Mouse (Mus musculus): ENCODE data around the gene Lgals3bp. TPM values are rescaled to one million over a fixed set of nuclear protein-coding genes. Genes with fewer than 3 reads are reported as not detected.

The Lgals3bp gene
- polyA plus RNA-seq, 1 experiment from 2014 or later: 2.8 TPM

- H3K4me1 ChIP-seq (replicated peaks; ENCODE audit: control insufficient read depth, insufficient read depth, low read length): 0 out of 2 replicates have a peak, but pooled peaks cover 3% of the 10 kb centered on the region
- H3K27ac ChIP-seq (ENCODE audit: low read length): no peak overlapping the region
- WGBS: 58% methylated on average over 7 of the region's 7 CpGs
- H3K9ac ChIP-seq (replicated peaks; ENCODE audit: low read depth, low read length): no peak overlapping the region
- no peaks in the 10 kb centered on the region for H3K36me3 ChIP-seq (ENCODE audit: control insufficient read depth, insufficient read depth)
- ATAC-seq: no peak
- no peak overlapping the region for H3K4me2 ChIP-seq (ENCODE audit: low read length)
- no peaks in the 10 kb centered on the region for H3K27me3 ChIP-seq (replicated peaks; ENCODE audit: control insufficient read depth, insufficient read depth, low read length)
- H3K9me3 ChIP-seq (ENCODE audit: control insufficient read depth, low read length): no peaks in the 10 kb centered on the region
- no peak overlapping the region for H3K4me3 ChIP-seq (replicated peaks; ENCODE audit: low read length)
Observed at GRCm38 (mm10) chr11:118372641-118373040, 29.3 kb downstream of the Lgals3bp start.

- ATAC-seq: no peak
- H3K9me3 ChIP-seq (ENCODE audit: control insufficient read depth, low read length): no peaks in the 10 kb centered on the region
- WGBS: 92% methylated on average over 7 of the region's 7 CpGs
- no peak overlapping the region for H3K9ac ChIP-seq (replicated peaks; ENCODE audit: low read depth, low read length)
- no peaks in the 10 kb centered on the region for H3K27me3 ChIP-seq (replicated peaks; ENCODE audit: control insufficient read depth, insufficient read depth, low read length)
- no peak overlapping the region for H3K27ac ChIP-seq (ENCODE audit: low read length)
- no peak overlapping the region for H3K4me3 ChIP-seq (replicated peaks; ENCODE audit: low read length)
- H3K36me3 ChIP-seq (ENCODE audit: control insufficient read depth, insufficient read depth): no peaks in the 10 kb centered on the region
- H3K4me1 ChIP-seq (replicated peaks; ENCODE audit: control insufficient read depth, insufficient read depth, low read length): 0 out of 2 replicates have a peak, but pooled peaks cover 3% of the 10 kb centered on the region
- no peak overlapping the region for H3K4me2 ChIP-seq (ENCODE audit: low read length)
Observed at GRCm38 (mm10) chr11:118371876-118372275, 30.0 kb downstream of the Lgals3bp start.

GRCm38 (mm10) chr11:118369657-118370056 is 32.2 kb downstream of the Lgals3bp start:
- no peak overlapping the region for H3K9ac ChIP-seq (replicated peaks; ENCODE audit: low read depth, low read length)

GRCm38 (mm10) chr11:118369251-118369650 is 32.6 kb downstream of the Lgals3bp start:
- Histone ChIP-seq H3K36me3 (ENCODE audit: control insufficient read depth, insufficient read depth) (no peaks in the 10 kb centered on the region), H3K4me3 (replicated peaks; ENCODE audit: low read length) (no peak overlapping the region), H3K27ac (ENCODE audit: low read length) (no peak overlapping the region), H3K4me1 (replicated peaks; ENCODE audit: control insufficient read depth, insufficient read depth, low read length) (no peaks in the 10 kb centered on the region), H3K9me3 (ENCODE audit: control insufficient read depth, low read length) (no peaks in the 10 kb centered on the region), H3K9ac (replicated peaks; ENCODE audit: low read depth, low read length) (no peak overlapping the region), H3K4me2 (ENCODE audit: low read length) (no peak overlapping the region), H3K27me3 (replicated peaks; ENCODE audit: control insufficient read depth, insufficient read depth, low read length) (no peaks in the 10 kb centered on the region)
- 88% methylated on average over 5 of the region's 5 CpGs for WGBS
- no peak for ATAC-seq

More at GRCm38 (mm10) chr11:118369657-118370056, 32.2 kb downstream of the Lgals3bp start:
- no peak for ATAC-seq
- no peak overlapping the region for H3K4me2 ChIP-seq (ENCODE audit: low read length)
- H3K9me3 ChIP-seq (ENCODE audit: control insufficient read depth, low read length): no peaks in the 10 kb centered on the region
- no peaks in the 10 kb centered on the region for H3K36me3 ChIP-seq (ENCODE audit: control insufficient read depth, insufficient read depth)
- H3K4me3 ChIP-seq (replicated peaks; ENCODE audit: low read length): no peak overlapping the region
- 85% methylated on average over 8 of the region's 8 CpGs for WGBS
- H3K4me1 ChIP-seq (replicated peaks; ENCODE audit: control insufficient read depth, insufficient read depth, low read length): no peaks in the 10 kb centered on the region
- no peak overlapping the region for H3K27ac ChIP-seq (ENCODE audit: low read length)
- no peaks in the 10 kb centered on the region for H3K27me3 ChIP-seq (replicated peaks; ENCODE audit: control insufficient read depth, insufficient read depth, low read length)

- no peak for ATAC-seq
- Histone ChIP-seq H3K36me3 (ENCODE audit: control insufficient read depth, insufficient read depth) (no peaks in the 10 kb centered on the region), H3K4me2 (ENCODE audit: low read length) (no peak overlapping the region), H3K9me3 (ENCODE audit: control insufficient read depth, low read length) (no peaks in the 10 kb centered on the region), H3K27ac (ENCODE audit: low read length) (no peak overlapping the region), H3K4me1 (replicated peaks; ENCODE audit: control insufficient read depth, insufficient read depth, low read length) (peaks cover 2% of the 10 kb centered on the region; the same call in 1 of the 2 replicates), H3K27me3 (replicated peaks; ENCODE audit: control insufficient read depth, insufficient read depth, low read length) (no peaks in the 10 kb centered on the region), H3K4me3 (replicated peaks; ENCODE audit: low read length) (no peak overlapping the region), H3K9ac (replicated peaks; ENCODE audit: low read depth, low read length) (no peak overlapping the region)
- 69% methylated on average over 3 of the region's 3 CpGs for WGBS
Observed at GRCm38 (mm10) chr11:118368330-118368729, 33.6 kb downstream of the Lgals3bp start.

GRCm38 (mm10) chr11:118366559-118366958 is 35.3 kb downstream of the Lgals3bp start:
- ATAC-seq: no peak
- Histone ChIP-seq H3K4me1 (replicated peaks; ENCODE audit: control insufficient read depth, insufficient read depth, low read length) (peaks cover 9% of the 10 kb centered on the region), H3K9ac (replicated peaks; ENCODE audit: low read depth, low read length) (no peak overlapping the region), H3K27me3 (replicated peaks; ENCODE audit: control insufficient read depth, insufficient read depth, low read length) (no peaks in the 10 kb centered on the region), H3K4me3 (replicated peaks; ENCODE audit: low read length) (no peak overlapping the region), H3K27ac (ENCODE audit: low read length) (no peak overlapping the region), H3K9me3 (ENCODE audit: control insufficient read depth, low read length) (no peaks in the 10 kb centered on the region), H3K4me2 (ENCODE audit: low read length) (no peak overlapping the region), H3K36me3 (ENCODE audit: control insufficient read depth, insufficient read depth) (no peaks in the 10 kb centered on the region)
- 85% methylated on average over 8 of the region's 8 CpGs for WGBS

GRCm38 (mm10) chr11:118366108-118366507 is 35.8 kb downstream of the Lgals3bp start:
- peaks cover 12% of the 10 kb centered on the region for H3K4me1 ChIP-seq (replicated peaks; ENCODE audit: control insufficient read depth, insufficient read depth, low read length)
- WGBS: 85% methylated on average over 3 of the region's 3 CpGs

GRCm38 (mm10) chr11:118365171-118365570 is 36.7 kb downstream of the Lgals3bp start:
- H3K4me1 ChIP-seq (replicated peaks; ENCODE audit: control insufficient read depth, insufficient read depth, low read length): peaks cover 21% of the 10 kb centered on the region
- no peak overlapping the region for H3K9ac ChIP-seq (replicated peaks; ENCODE audit: low read depth, low read length)
- H3K36me3 ChIP-seq (ENCODE audit: control insufficient read depth, insufficient read depth): no peaks in the 10 kb centered on the region
- no peak overlapping the region for H3K4me2 ChIP-seq (ENCODE audit: low read length)
- H3K9me3 ChIP-seq (ENCODE audit: control insufficient read depth, low read length): no peaks in the 10 kb centered on the region
- no peak overlapping the region for H3K27ac ChIP-seq (ENCODE audit: low read length)
- 87% methylated on average over 7 of the region's 7 CpGs for WGBS
- no peak overlapping the region for H3K4me3 ChIP-seq (replicated peaks; ENCODE audit: low read length)
- no peaks in the 10 kb centered on the region for H3K27me3 ChIP-seq (replicated peaks; ENCODE audit: control insufficient read depth, insufficient read depth, low read length)
- ATAC-seq: no peak

More at GRCm38 (mm10) chr11:118366108-118366507, 35.8 kb downstream of the Lgals3bp start:
- Histone ChIP-seq H3K4me2 (ENCODE audit: low read length) (no peak overlapping the region), H3K4me3 (replicated peaks; ENCODE audit: low read length) (no peak overlapping the region), H3K27ac (ENCODE audit: low read length) (no peak overlapping the region), H3K9me3 (ENCODE audit: control insufficient read depth, low read length) (no peaks in the 10 kb centered on the region), H3K9ac (replicated peaks; ENCODE audit: low read depth, low read length) (no peak overlapping the region), H3K36me3 (ENCODE audit: control insufficient read depth, insufficient read depth) (no peaks in the 10 kb centered on the region), H3K27me3 (replicated peaks; ENCODE audit: control insufficient read depth, insufficient read depth, low read length) (no peaks in the 10 kb centered on the region)
- no peak for ATAC-seq

- Histone ChIP-seq H3K4me3 (replicated peaks; ENCODE audit: low read length) (no peak overlapping the region), H3K36me3 (ENCODE audit: control insufficient read depth, insufficient read depth) (no peaks in the 10 kb centered on the region), H3K27me3 (replicated peaks; ENCODE audit: control insufficient read depth, insufficient read depth, low read length) (no peaks in the 10 kb centered on the region), H3K9ac (replicated peaks; ENCODE audit: low read depth, low read length) (no peak overlapping the region), H3K9me3 (ENCODE audit: control insufficient read depth, low read length) (no peaks in the 10 kb centered on the region), H3K27ac (ENCODE audit: low read length) (no peak overlapping the region), H3K4me1 (replicated peaks; ENCODE audit: control insufficient read depth, insufficient read depth, low read length) (peaks cover 22% of the 10 kb centered on the region), H3K4me2 (ENCODE audit: low read length) (no peak overlapping the region)
- no peak for ATAC-seq
- 83% methylated on average over 4 of the region's 4 CpGs for WGBS
Observed at GRCm38 (mm10) chr11:118364021-118364420, 37.9 kb downstream of the Lgals3bp start.

GRCm38 (mm10) chr11:118362971-118363518 is 38.8 kb downstream of the Lgals3bp start:
- Histone ChIP-seq H3K4me1 (replicated peaks; ENCODE audit: control insufficient read depth, insufficient read depth, low read length) (peaks cover 22% of the 10 kb centered on the region), H3K27me3 (replicated peaks; ENCODE audit: control insufficient read depth, insufficient read depth, low read length) (no peaks in the 10 kb centered on the region), H3K9me3 (ENCODE audit: control insufficient read depth, low read length) (no peaks in the 10 kb centered on the region), H3K27ac (ENCODE audit: low read length) (no peak overlapping the region), H3K4me3 (replicated peaks; ENCODE audit: low read length) (no peak overlapping the region), H3K9ac (replicated peaks; ENCODE audit: low read depth, low read length) (no peak overlapping the region; the same call in 1 of the 2 replicates), H3K4me2 (ENCODE audit: low read length) (no peak overlapping the region), H3K36me3 (ENCODE audit: control insufficient read depth, insufficient read depth) (no peaks in the 10 kb centered on the region)
- 4% methylated on average over 8 of the region's 8 CpGs for WGBS
- no peak for ATAC-seq

Data from forebrain, embryonic 16.5 days (tissue).